Mouse (Mus musculus) brain, adult 2 months (tissue): ENCODE measurements around the gene Ssxb3.
"Not testable (repeated sequence)": the region's sequence is repeated elsewhere in the genome, so short reads cannot be mapped to it uniquely, and the experiment has no call there.

Experiments
- DNase-seq: peaks from one replicate; pipeline ENCODE4 v3.0.0; 2011; ENCODE audit warnings: low read depth, low spot score

Ssxb3 gene

GRCm38 (mm10) chrX:8591716-8592115 is at the start of gene Ssxb3:
Ssxb3 (minus strand) TSS chrX:8591816.
- not testable (repeated sequence) for DNase-seq

GRCm38 (mm10) chrX:8548155-8548554 is 43.5 kb downstream of the Ssxb3 start, which contains the start of gene Ssxb6:
Ssxb6 (minus strand) TSS chrX:8548255.
- not testable (repeated sequence) for DNase-seq
